Mouse (Mus musculus) hindbrain, embryonic 12.5 days (tissue): ENCODE results near the gene Brwd1. TPM values are rescaled to one million over a fixed set of nuclear protein-coding genes. Genes with fewer than 3 reads are reported as not detected.
"Not testable (repeated sequence)": the region's sequence is repeated elsewhere in the genome, so short reads cannot be mapped to it uniquely, and the experiment has no call there.

Experiments
- ATAC-seq: fragments of 200-750 bp; cut with Nextera tagmentation; 2 replicates; pipeline ENCODE4 v1.8.0; 2017; ENCODE audit warnings: moderate TSS enrichment; ENCODE audit not compliant: low FRiP score
- H3K27ac ChIP-seq: fragments of 300-500 bp; sonication (generic); 2 replicates; pipeline ENCODE4 v1.5.1; 2016; ENCODE audit warnings: mild to moderate bottlenecking
- H3K27me3 ChIP-seq: fragments of 300-500 bp; sonication (generic); 2 replicates; pipeline ENCODE4 v1.6.1; 2016; ENCODE audit warnings: mild to moderate bottlenecking
- H3K36me3 ChIP-seq: fragments of 300-500 bp; sonication (generic); 2 replicates; pipeline ENCODE4 v1.6.1; 2016; ENCODE audit warnings: mild to moderate bottlenecking
- H3K4me1 ChIP-seq: fragments of 300-500 bp; sonication (generic); 2 replicates; pipeline ENCODE4 v1.6.1; 2016
- H3K4me2 ChIP-seq: fragments of 300-500 bp; sonication (generic); replicated peaks from 2 replicates; pipeline ENCODE4 v1.6.1; 2016; ENCODE audit warnings: mild to moderate bottlenecking
- H3K4me3 ChIP-seq: fragments of 300-500 bp; sonication (generic); 2 replicates; pipeline ENCODE4 v1.5.1; 2016; ENCODE audit warnings: mild to moderate bottlenecking
- H3K9ac ChIP-seq: fragments of 300-500 bp; sonication (generic); 2 replicates; pipeline ENCODE4 v1.6.1; 2016; ENCODE audit warnings: mild to moderate bottlenecking, moderate library complexity
- H3K9me3 ChIP-seq: fragments of 300-500 bp; sonication (generic); replicated peaks from 2 replicates; pipeline ENCODE4 v1.6.1; 2016; ENCODE audit warnings: mild to moderate bottlenecking
- WGBS: fragments of 180-500 bp; shearing (Covaris S2); methylation state at CpG from one replicate; pipeline ENCODE4 v1.1.7; 2016; 5-methylcytosine and 5-hydroxymethylcytosine counted together
- polyA plus RNA-seq: library from polyadenylated mRNA; unstranded; fragments of >200 nt; fragmentation: Nextera tagmentation; extraction: Ambion mirVana; gene quantifications from 2 replicates; pipeline ENCODE4 v1.2.1, GENCODE M21; 2016

Gene Brwd1
- polyA plus RNA-seq, 1 experiment from 2014 or later, result 219 TPM

DNA sequence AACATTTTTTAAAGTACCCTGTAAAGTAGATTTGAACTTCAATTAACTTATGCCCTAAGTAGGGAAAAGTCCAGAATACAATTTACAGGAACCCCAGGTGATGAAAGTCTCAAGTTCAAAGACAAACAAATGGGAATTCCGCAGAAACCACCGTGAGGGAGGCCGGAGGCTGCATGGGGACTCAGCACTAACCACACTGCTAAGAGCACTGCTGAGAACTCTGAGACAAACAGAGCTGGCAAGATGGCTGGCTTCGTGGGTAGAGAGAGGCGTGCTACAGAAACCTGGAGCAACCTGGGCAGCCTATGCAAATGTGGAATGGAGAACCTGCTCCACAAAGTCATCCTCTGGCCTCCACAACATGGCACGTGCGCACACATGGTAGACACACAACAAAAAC, 86.2 kb downstream of the Brwd1 start:
- Histone ChIP-seq H3K4me3 (no peak overlapping the region), H3K27me3 (no peaks in the 10 kb centered on the region), H3K9ac (no peak overlapping the region), H3K4me2 (no peak overlapping the region), H3K36me3 (peaks cover 52% of the 10 kb centered on the region), H3K4me1 (peaks cover 6% of the 10 kb centered on the region; the same call in 1 of the 2 replicates), H3K27ac (no peak overlapping the region), H3K9me3 (no peaks in the 10 kb centered on the region)
- WGBS, result 84% methylated on average over 7 of the region's 7 CpGs
- ATAC-seq, result no peak

DNA sequence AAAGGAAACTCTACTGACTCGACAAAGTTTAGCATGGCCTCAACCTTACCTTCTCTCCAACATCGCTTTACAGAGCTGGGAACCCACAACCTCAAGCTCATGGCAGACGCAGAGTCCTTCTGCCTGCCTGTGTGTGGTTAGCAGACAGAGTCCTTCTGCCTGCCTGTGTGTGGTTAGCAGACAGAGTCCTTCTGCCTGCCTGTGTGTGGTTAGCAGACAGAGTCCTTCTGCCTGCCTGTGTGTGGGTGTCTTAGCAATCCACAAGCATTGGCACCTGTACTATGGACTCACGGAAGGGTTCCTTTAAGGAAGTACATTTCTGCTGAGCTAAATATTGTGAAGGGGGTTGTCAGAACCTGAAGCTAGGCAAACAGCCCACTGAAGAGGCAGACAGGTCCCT, 87.8 kb downstream of the Brwd1 start:
- H3K9me3 ChIP-seq, H3K27ac ChIP-seq, H3K9ac ChIP-seq, H3K27me3 ChIP-seq, ATAC-seq, H3K4me3 ChIP-seq, H3K4me2 ChIP-seq: not testable (repeated sequence)
- H3K36me3 ChIP-seq, result peaks cover 38% of the 10 kb centered on the region
- H3K4me1 ChIP-seq, result peaks cover 11% of the 10 kb centered on the region
- WGBS, result 90% methylated on average over 4 of the region's 4 CpGs

DNA sequence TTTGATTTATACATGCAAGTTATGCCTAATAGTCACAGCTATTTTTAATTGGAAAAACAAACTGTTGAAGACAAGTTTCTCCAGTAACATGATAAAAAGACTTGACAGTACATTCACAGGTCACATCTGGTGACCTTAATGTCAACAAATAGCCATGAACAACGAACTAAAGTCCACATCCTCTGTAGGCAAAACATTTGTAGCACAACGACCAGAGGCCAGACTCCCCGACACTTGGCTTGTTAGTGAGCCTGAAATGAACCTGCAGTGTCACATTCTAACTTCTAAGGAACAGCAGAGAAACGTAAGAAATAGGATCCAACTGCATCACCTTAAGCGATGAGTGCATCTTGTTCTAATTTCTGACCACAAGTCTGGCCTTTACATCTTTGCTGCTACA, 89.7 kb downstream of the Brwd1 start:
- no peaks in the 10 kb centered on the region for H3K27me3 ChIP-seq
- peaks cover 32% of the 10 kb centered on the region for H3K36me3 ChIP-seq

GRCm38 (mm10) chr16:95991122-95991900, 91.0 kb downstream of the Brwd1 start:
- Histone ChIP-seq H3K9me3 (no peaks in the 10 kb centered on the region), H3K27me3 (no peaks in the 10 kb centered on the region), H3K4me3 (peak overlapping the region; percentile 71), H3K9ac (peak overlapping the region; percentile 84), H3K27ac (peak overlapping the region; percentile 83), H3K36me3 (peaks cover 32% of the 10 kb centered on the region), H3K4me2 (peak overlapping the region; percentile 70), H3K4me1 (peaks cover 13% of the 10 kb centered on the region)
- no peak for ATAC-seq
- WGBS, result 9% methylated on average over 10 of the region's 10 CpGs

More for the DNA sequence above, 89.7 kb downstream of the Brwd1 start:
- Histone ChIP-seq H3K9ac (no peak overlapping the region), H3K4me2 (no peak overlapping the region), H3K27ac (no peak overlapping the region), H3K4me1 (peaks cover 13% of the 10 kb centered on the region), H3K9me3 (no peaks in the 10 kb centered on the region), H3K4me3 (no peak overlapping the region)
- no peak for ATAC-seq
- WGBS, result 74% methylated on average over 5 of the region's 5 CpGs

GRCm38 (mm10) chr16:95990462-95991121, 91.7 kb downstream of the Brwd1 start, which contains the start of gene Psmg1:
Gene Psmg1 (minus strand): TSS chr16:95990960.
- Histone ChIP-seq H3K4me1 (peaks cover 13% of the 10 kb centered on the region), H3K4me2 (peak within 1 kb of the TSS; percentile 70), H3K4me3 (peak within 1 kb of the TSS; percentile 71), H3K9me3 (no peaks in the 10 kb centered on the region), H3K36me3 (peaks cover 32% of the 10 kb centered on the region), H3K9ac (peak within 1 kb of the TSS; percentile 84), H3K27ac (peak within 1 kb of the TSS; percentile 83), H3K27me3 (no peaks in the 10 kb centered on the region)
- WGBS, result under 1% methylated on average over 57 of the region's 62 CpGs
- ATAC-seq, result peak; percentile 96

GRCm38 (mm10) chr16:95984911-95985310, 97.4 kb downstream of the Brwd1 start:
- H3K4me1 ChIP-seq, result peaks cover 4% of the 10 kb centered on the region
- peaks cover 48% of the 10 kb centered on the region for H3K36me3 ChIP-seq
- 87% methylated on average over 5 of the region's 5 CpGs for WGBS
- no peak overlapping the region for H3K27ac ChIP-seq
- H3K9ac ChIP-seq, result no peak overlapping the region
- H3K9me3 ChIP-seq, result no peaks in the 10 kb centered on the region
- H3K4me2 ChIP-seq, result no peak overlapping the region
- H3K27me3 ChIP-seq, result no peaks in the 10 kb centered on the region
- no peak for ATAC-seq
- no peak overlapping the region for H3K4me3 ChIP-seq

DNA sequence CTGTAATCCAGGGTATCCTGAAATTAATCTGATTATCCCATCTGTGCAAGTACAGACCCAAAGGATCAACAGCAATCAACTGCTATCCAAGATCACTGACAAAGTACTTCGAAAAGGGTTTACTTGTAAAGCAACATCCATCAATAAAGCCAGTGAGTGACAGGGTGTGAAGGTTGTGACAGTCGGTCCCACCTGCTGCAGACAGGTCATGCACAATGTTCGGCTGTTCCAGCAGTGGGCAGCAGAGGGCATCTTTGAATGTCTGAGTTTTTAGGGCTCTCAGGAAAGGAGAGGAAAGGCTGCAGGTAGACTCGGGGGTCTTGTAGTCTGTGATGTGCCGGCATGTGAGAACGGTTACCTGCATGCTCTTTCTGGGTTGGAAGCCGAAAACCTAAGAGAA, 98.7 kb downstream of the Brwd1 start:
- WGBS, result 83% methylated on average over 7 of the region's 7 CpGs
- peaks cover 56% of the 10 kb centered on the region for H3K36me3 ChIP-seq
- no peak overlapping the region for H3K27ac ChIP-seq
- no peak overlapping the region for H3K9ac ChIP-seq
- no peak overlapping the region for H3K4me2 ChIP-seq
- no peak for ATAC-seq
- H3K4me3 ChIP-seq, result no peak overlapping the region
- no peaks in the 10 kb centered on the region for H3K9me3 ChIP-seq
- no peaks in the 10 kb centered on the region for H3K4me1 ChIP-seq
- H3K27me3 ChIP-seq, result no peaks in the 10 kb centered on the region

DNA sequence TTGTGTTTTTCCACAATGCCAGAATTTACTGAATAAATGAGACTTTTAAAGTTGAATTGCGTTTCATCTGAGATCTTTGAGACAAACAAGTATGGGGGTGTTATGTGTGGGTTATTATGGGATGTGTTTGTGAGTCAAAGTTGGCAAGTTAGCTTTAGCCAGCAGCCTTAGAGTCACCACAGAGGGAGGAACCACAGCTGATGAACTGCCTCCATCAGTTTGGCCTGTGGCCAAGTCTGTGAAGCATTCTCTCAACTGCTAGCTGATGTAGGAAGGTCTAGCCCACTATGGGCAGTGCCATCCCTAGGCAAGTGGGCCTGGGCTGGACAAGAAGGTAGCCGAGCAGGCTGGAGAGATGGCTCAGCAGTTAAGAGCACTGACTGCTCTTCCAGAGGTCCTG, 111.5 kb downstream of the Brwd1 start:
- H3K27ac ChIP-seq, result no peak overlapping the region
- WGBS, result 90% methylated on average over 2 of the region's 2 CpGs
- ATAC-seq, result no peak

DNA sequence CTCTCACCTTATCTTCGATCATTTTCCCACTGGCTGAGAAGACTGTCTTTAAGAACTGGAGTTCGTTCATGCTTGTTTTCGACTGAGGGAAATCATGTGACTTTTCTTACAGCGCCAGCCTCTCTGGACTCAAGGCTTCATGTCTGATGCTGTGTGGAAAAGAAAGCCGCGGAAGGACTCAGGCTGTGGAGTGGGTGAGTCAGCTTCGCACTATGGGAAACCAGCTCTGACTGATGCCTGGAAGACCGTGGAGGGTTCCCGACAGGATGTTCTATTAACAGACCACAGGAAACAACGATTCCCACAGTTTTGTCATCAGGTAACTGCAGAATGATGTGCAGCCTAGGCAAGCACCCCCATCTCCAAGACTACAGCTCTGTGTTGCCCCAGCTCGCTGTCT, 114.9 kb downstream of the Brwd1 start:
- no peaks in the 10 kb centered on the region; the same call in 1 of the 2 replicates for H3K4me1 ChIP-seq
- no peaks in the 10 kb centered on the region for H3K36me3 ChIP-seq
- H3K9ac ChIP-seq, result no peak overlapping the region
- no peak for ATAC-seq
- H3K27me3 ChIP-seq, result no peaks in the 10 kb centered on the region
- H3K9me3 ChIP-seq, result no peaks in the 10 kb centered on the region
- H3K27ac ChIP-seq, result no peak overlapping the region
- no peak overlapping the region for H3K4me3 ChIP-seq
- H3K4me2 ChIP-seq, result no peak overlapping the region
- 88% methylated on average over 11 of the region's 11 CpGs for WGBS

More for the DNA sequence above, 111.5 kb downstream of the Brwd1 start:
- Histone ChIP-seq H3K36me3 (no peaks in the 10 kb centered on the region), H3K4me2 (no peak overlapping the region), H3K9ac (no peak overlapping the region), H3K27me3 (no peaks in the 10 kb centered on the region), H3K4me3 (no peak overlapping the region), H3K9me3 (no peaks in the 10 kb centered on the region), H3K4me1 (no peaks in the 10 kb centered on the region)

GRCm38 (mm10) chr16:95964427-95965023, 117.8 kb downstream of the Brwd1 start:
- Histone ChIP-seq H3K4me1 (no peaks in the 10 kb centered on the region; the same call in 1 of the 2 replicates), H3K4me3 (no peak overlapping the region), H3K9ac (no peak overlapping the region), H3K27me3 (no peaks in the 10 kb centered on the region), H3K27ac (no peak overlapping the region), H3K4me2 (no peak overlapping the region), H3K36me3 (no peaks in the 10 kb centered on the region), H3K9me3 (no peaks in the 10 kb centered on the region)
- no peak for ATAC-seq
- 48% methylated on average over 11 of the region's 11 CpGs for WGBS

DNA sequence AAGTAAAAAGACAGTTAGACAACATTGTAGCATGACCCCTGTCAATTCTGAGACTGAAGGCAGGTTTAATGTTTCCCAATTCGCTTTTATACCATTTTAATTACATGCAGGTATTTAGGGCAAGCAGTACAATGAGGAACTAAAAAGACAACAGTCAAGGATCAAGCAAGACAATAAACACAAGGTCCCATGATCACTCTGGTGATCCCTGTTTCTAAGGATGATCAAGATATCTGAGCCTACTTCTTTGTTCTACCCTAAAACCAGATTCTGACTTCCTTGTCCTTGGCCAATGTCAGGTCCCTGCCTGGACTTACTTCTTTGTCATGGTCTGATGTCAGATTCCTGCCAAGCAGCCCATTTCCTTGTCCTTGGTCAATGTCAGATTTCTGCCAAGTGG, 120.8 kb downstream of the Brwd1 start:
- not testable (repeated sequence) for H3K4me2 ChIP-seq, H3K9me3 ChIP-seq, H3K9ac ChIP-seq, H3K27ac ChIP-seq, ATAC-seq, H3K36me3 ChIP-seq, H3K27me3 ChIP-seq, H3K4me1 ChIP-seq, H3K4me3 ChIP-seq
- 69% methylated on average over 1 of the region's 1 CpGs for WGBS

DNA sequence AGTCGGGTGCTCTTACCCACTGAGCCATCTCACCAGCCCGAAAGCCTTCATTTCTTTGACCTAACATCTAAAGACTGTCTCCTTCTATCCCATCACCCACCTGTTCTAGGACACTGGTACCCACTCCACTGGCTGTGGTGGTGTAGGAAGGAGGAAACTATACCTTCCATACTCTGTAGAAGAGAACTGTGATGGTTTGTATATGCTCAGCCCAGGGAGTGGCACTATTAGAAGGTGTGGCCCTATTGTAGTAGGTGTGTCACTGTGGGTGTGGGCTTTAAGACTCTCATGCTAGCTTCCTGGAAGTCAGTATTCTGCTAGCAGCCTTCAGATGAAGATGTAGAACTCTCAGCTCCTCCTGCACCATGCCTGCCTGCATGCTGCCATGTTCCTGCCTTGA, 121.6 kb downstream of the Brwd1 start:
- not testable (repeated sequence) for H3K4me2 ChIP-seq, H3K9ac ChIP-seq, H3K4me1 ChIP-seq, H3K36me3 ChIP-seq, H3K4me3 ChIP-seq, ATAC-seq, H3K9me3 ChIP-seq, H3K27me3 ChIP-seq, H3K27ac ChIP-seq
- 100% methylated on average over 2 of the region's 2 CpGs for WGBS
